Mouse (Mus musculus): ENCODE data around the gene Olfr1564. TPM values are rescaled to one million over a fixed set of nuclear protein-coding genes. Genes with fewer than 3 reads are reported as not detected.
"Not testable (repeated sequence)": the region's sequence is repeated elsewhere in the genome, so short reads cannot be mapped to it uniquely, and the experiment has no call there.

Olfr1564 gene
- not detected in 2 replicates for polyA plus RNA-seq (2015; fragmentation: Nextera tagmentation; extraction: Ambion mirVana)

DNA sequence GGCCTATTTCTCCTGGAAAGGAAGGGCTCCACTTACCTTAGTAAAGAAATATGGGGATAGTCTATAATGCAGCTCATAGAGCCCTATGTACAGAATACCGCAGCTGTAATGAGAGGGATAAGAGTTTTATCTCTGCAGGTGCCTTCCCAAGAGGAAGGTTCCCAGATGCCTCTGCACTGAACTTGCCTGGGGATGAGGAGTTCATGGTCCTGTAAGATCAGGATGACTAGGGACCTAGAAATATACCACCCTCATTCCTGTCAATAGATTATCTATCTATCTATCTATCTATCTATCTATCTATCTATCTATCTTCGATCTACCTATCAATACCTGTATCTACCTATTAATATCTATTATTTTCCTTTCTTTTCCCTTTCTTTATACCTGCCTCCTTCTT is at the start of gene Olfr1564:
Olfr1564 (minus strand) TSS at position 101 of the 400 bp plus-strand sequence.
- Histone ChIP-seq H3K4me1 (replicated peaks) (no peaks in the 10 kb centered on the region), H3K36me3 (no peaks in the 10 kb centered on the region), H3K9me3 (replicated peaks) (peaks cover 4% of the 10 kb centered on the region; the same call in 1 of the 2 replicates), H3K4me3 (replicated peaks) (no peak within 1 kb of the TSS), H3K27ac (no peak within 1 kb of the TSS), H3K27me3 (no peaks in the 10 kb centered on the region), H3K4me2 (no peak within 1 kb of the TSS), H3K9ac (no peak within 1 kb of the TSS)
- 57% methylated on average over 2 of the region's 2 CpGs for whole genome bisulfite sequencing (ENCODE audit: insufficient replicate concordance)
- no peak for DNase-seq
- no peak for ATAC-seq (ENCODE audit: low read depth)

DNA sequence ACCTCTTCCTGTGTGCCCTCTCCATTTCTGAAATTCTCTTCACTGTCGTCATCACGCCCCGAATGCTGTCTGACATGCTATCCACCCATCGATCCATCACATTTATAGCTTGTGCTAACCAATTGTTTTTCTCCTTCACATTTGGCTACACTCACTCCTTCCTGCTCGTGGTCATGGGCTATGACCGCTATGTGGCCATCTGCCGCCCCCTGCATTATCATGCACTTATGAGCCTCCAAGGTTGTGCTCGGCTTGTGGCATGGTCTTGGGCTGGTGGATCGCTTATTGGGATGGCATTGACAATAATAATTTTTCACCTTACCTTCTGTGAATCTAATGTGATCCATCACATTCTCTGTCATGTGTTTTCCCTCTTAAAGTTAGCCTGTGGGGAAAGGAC is 47.4 kb upstream of the Olfr1564 start:
- no peaks in the 10 kb centered on the region for H3K9me3 ChIP-seq (replicated peaks)
- H3K9ac ChIP-seq: no peak overlapping the region
- H3K4me1 ChIP-seq (replicated peaks): no peaks in the 10 kb centered on the region
- DNase-seq: no peak
- no peak for ATAC-seq (ENCODE audit: low read depth)
- 0 out of 2 replicates have a peak, but pooled peaks cover 2% of the 10 kb centered on the region for H3K27me3 ChIP-seq
- H3K36me3 ChIP-seq: no peaks in the 10 kb centered on the region
- WGBS (ENCODE audit: insufficient replicate concordance): 68% methylated on average over 9 of the region's 9 CpGs
- H3K4me2 ChIP-seq: no peak overlapping the region
- H3K27ac ChIP-seq: no peak overlapping the region
- no peak overlapping the region for H3K4me3 ChIP-seq (replicated peaks)

DNA sequence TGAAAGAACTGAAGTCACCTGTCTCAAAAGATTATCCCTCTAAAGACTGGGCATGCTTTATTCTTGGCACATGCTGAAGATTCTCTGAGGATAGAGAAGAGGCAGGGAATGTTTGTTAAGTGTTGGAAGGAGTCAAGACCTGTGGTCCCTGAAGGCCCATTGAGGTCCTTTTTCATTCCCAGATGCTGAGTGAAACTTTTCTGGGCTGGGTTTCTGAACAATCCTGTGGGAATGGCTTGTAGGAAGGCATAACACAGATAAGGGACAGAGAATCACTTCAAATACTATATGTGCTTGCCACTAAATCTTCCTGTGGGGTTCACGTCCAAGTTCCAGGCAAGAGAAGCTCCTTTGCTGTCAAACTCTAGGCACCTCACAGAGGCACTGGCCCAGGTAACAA is 42.9 kb upstream of the Olfr1564 start, which contains the start of gene Olfr63:
Olfr63 (plus strand) TSS at position 301 of the 400 bp plus-strand sequence.
- ATAC-seq (ENCODE audit: low read depth) (no peak), DNase-seq (no peak)
- no peak within 1 kb of the TSS for H3K4me2 ChIP-seq
- 0 out of 2 replicates have a peak, but pooled peaks cover 2% of the 10 kb centered on the region for H3K27me3 ChIP-seq
- no peaks in the 10 kb centered on the region for H3K9me3 ChIP-seq (replicated peaks)
- no peak within 1 kb of the TSS for H3K4me3 ChIP-seq (replicated peaks)
- no peaks in the 10 kb centered on the region for H3K4me1 ChIP-seq (replicated peaks)
- WGBS (ENCODE audit: insufficient replicate concordance): 61% methylated on average over 1 of the region's 1 CpGs
- no peaks in the 10 kb centered on the region for H3K36me3 ChIP-seq
- no peak within 1 kb of the TSS for H3K9ac ChIP-seq
- H3K27ac ChIP-seq: no peak within 1 kb of the TSS

DNA sequence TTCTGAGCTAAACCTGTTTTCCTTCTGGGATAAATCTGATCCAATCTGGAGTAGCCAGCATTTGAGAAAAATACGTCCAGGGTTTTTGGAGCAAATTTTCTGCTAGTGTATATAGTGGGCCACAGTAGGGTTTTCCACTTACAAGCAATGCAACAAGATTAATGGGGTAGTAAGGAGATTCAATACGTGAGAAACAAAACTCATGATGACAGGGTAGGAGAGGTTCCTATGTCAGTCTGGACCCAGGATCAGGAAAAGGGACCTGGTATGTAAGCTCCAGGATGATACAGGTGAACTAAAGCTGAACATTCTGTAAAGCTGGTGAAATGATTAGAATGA is 33.8 kb upstream of the Olfr1564 start:
- not testable (repeated sequence) for H3K27me3 ChIP-seq; H3K4me1 ChIP-seq (replicated peaks); DNase-seq; ATAC-seq (ENCODE audit: low read depth); H3K36me3 ChIP-seq; H3K27ac ChIP-seq; H3K9me3 ChIP-seq (replicated peaks); H3K4me2 ChIP-seq; H3K4me3 ChIP-seq (replicated peaks); H3K9ac ChIP-seq
- WGBS (ENCODE audit: insufficient replicate concordance): no CpG with 5 or more reads among the region's 2 CpGs

DNA sequence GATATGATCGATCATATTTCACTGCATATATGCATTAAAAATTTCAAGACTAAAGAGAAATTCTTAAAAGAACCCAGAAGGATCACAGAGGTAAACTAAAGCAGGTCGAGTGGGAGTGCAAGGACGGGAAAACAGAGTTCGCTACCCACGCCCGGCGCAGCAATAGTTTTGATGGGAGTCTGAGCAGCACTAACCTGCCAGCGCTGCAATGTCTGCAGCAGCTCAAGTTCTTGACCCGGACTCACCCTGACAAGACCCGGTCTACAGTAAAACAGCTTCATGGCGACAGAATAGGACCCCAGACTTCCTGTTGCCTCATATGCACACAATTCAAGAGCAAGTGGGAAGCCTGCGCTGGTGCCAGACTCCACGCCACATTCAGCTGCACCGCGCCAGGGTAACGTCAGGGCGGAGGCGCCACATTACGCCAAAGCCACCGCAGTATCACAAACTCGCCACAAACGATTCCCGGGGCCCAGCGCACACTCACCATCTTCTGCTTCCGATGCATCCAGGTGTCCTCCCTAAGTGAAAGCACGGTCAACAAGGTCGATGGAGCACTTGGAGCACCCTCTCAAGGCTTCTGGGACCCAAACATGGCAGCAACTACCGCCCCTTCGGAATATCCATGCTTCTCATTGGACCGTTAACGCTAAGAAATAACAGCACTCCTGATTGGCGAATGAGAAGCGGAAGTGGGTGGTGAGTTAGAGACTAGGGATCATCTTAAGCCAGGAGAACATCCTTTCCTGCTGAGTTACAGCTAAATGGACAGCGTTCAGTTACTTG is 33.2 kb upstream of the Olfr1564 start, which contains the start of gene Zfp955a:
Zfp955a (minus strand) TSS at position 616 of the 789 bp plus-strand sequence.
- not testable (repeated sequence) for H3K36me3 ChIP-seq; H3K4me1 ChIP-seq (replicated peaks); H3K9ac ChIP-seq; DNase-seq; H3K27ac ChIP-seq; H3K9me3 ChIP-seq (replicated peaks); H3K27me3 ChIP-seq; H3K4me3 ChIP-seq (replicated peaks)
- 25% methylated on average over 1 of the region's 34 CpGs for WGBS (ENCODE audit: insufficient replicate concordance)
- ATAC-seq (ENCODE audit: low read depth): peak; percentile 99
- peak within 1 kb of the TSS; percentile 29 for H3K4me2 ChIP-seq

DNA sequence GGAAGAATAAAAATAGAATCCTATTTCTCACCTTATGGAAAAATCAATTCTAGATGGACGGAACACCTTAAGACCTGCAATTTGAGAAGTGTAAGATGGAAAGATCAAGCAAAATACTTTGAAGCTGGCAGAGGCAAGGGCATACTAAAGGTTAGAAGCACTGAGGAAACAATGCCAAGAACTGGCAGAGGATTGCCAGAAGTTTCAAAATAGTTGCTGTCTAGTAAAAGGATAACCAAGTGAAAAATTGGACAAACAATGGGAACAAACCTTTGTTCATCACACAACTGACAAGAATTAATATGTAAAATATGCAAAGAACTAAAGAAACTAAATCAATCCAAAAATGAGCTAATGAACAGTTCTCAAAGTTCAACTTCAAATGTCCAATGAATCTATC is 15.2 kb upstream of the Olfr1564 start:
- H3K4me3 ChIP-seq (replicated peaks); H3K4me1 ChIP-seq (replicated peaks); H3K9ac ChIP-seq; H3K27me3 ChIP-seq; H3K4me2 ChIP-seq; ATAC-seq (ENCODE audit: low read depth); DNase-seq; H3K9me3 ChIP-seq (replicated peaks); H3K27ac ChIP-seq: not testable (repeated sequence)
- WGBS (ENCODE audit: insufficient replicate concordance): 71% methylated on average over 1 of the region's 1 CpGs
- peaks cover 14% of the 10 kb centered on the region for H3K36me3 ChIP-seq

DNA sequence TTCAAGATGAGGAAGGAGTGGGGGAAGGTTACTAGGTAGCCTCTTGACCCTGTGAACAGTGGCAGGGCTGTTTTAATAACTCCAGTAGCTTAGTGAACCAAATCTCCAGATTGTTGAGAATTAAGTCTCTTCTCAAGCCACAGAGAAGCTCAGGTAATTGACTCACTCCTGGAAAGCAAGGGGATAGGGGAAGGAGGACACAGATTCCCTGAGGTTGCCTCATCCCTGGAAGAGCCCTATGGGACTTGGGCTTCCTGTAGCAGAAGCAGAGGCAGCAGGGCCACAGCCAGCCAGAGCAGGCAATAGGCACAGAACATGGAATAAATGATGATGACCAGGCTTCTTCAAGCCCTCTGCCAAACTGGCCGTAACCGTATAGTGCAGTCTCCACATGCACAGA is 30.5 kb downstream of the Olfr1564 start, which contains the start of gene Olfr239:
Olfr239 (plus strand) TSS at position 301 of the 400 bp plus-strand sequence.
- no CpG with 5 or more reads among the region's 2 CpGs for WGBS (ENCODE audit: insufficient replicate concordance)
- not testable (repeated sequence) for ATAC-seq (ENCODE audit: low read depth); H3K4me2 ChIP-seq; H3K9ac ChIP-seq; H3K27me3 ChIP-seq; H3K4me1 ChIP-seq (replicated peaks); DNase-seq; H3K9me3 ChIP-seq (replicated peaks); H3K4me3 ChIP-seq (replicated peaks); H3K27ac ChIP-seq; H3K36me3 ChIP-seq

DNA sequence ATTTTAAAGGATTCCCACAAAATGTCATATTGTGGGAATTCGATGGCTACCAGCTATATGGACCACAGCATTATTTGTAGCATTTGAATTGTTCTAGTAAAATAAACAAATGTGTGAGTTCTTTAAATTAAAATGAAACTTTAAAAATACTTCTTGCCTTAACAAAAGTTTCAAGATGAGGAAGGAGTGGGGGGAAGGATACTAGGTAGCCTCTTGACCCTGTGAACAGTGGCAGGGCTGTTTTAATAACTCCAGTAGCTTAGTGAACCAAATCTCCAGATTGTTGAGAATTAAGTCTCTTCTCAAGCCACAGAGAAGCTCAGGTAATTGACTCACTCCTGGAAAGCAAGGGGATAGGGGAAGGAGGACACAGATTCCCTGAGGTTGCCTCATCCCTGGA is 53.3 kb downstream of the Olfr1564 start, which contains the start of gene Olfr55:
Olfr55 (plus strand) TSS at position 301 of the 400 bp plus-strand sequence.
- H3K9me3 ChIP-seq (replicated peaks); H3K36me3 ChIP-seq; H3K4me1 ChIP-seq (replicated peaks); ATAC-seq (ENCODE audit: low read depth); DNase-seq; H3K4me3 ChIP-seq (replicated peaks); H3K27me3 ChIP-seq; H3K9ac ChIP-seq; H3K4me2 ChIP-seq; H3K27ac ChIP-seq: not testable (repeated sequence)
- WGBS (ENCODE audit: insufficient replicate concordance): 38% methylated on average over 1 of the region's 1 CpGs

Other genes with a start within 250 kb of the Olfr1564 start
- 3.5 and 4.0 TPM in 2 replicates for gene Zfp952, start 228.6 kb downstream of the Olfr1564 start, polyA plus RNA-seq (2015; fragmentation: Nextera tagmentation; extraction: Ambion mirVana)
- gene Zfp763, start 188.3 kb downstream of the Olfr1564 start, polyA plus RNA-seq (2015; fragmentation: Nextera tagmentation; extraction: Ambion mirVana): 2.7 and 3.3 TPM in 2 replicates
- gene 4921501E09Rik, start 153.6 kb downstream of the Olfr1564 start, polyA plus RNA-seq (2015; fragmentation: Nextera tagmentation; extraction: Ambion mirVana): not detected in 2 replicates
- gene Zfp563, start 132.4 kb downstream of the Olfr1564 start, polyA plus RNA-seq (2015; fragmentation: Nextera tagmentation; extraction: Ambion mirVana): 1.5 TPM in 2 replicates
- not detected in 2 replicates for gene Morc2b, start 82.0 kb downstream of the Olfr1564 start, polyA plus RNA-seq (2015; fragmentation: Nextera tagmentation; extraction: Ambion mirVana)
- not detected in 2 replicates for gene Olfr55, start 53.2 kb downstream of the Olfr1564 start, polyA plus RNA-seq (2015; fragmentation: Nextera tagmentation; extraction: Ambion mirVana)
- not detected in 2 replicates for gene Olfr239, start 30.4 kb downstream of the Olfr1564 start, polyA plus RNA-seq (2015; fragmentation: Nextera tagmentation; extraction: Ambion mirVana)
- gene Zfp955a, start 33.5 kb upstream of the Olfr1564 start, polyA plus RNA-seq (2015; fragmentation: Nextera tagmentation; extraction: Ambion mirVana): 5.1 and 5.6 TPM in 2 replicates
- gene Olfr63, start 43.0 kb upstream of the Olfr1564 start, polyA plus RNA-seq (2015; fragmentation: Nextera tagmentation; extraction: Ambion mirVana): 0.01 TPM in 2 replicates
- 2.7 and 3.3 TPM in 2 replicates for gene Zfp955b, start 67.9 kb upstream of the Olfr1564 start, polyA plus RNA-seq (2015; fragmentation: Nextera tagmentation; extraction: Ambion mirVana)
- gene Zfp81, start 137.2 kb upstream of the Olfr1564 start, polyA plus RNA-seq (2015; fragmentation: Nextera tagmentation; extraction: Ambion mirVana): 3.2 and 3.4 TPM in 2 replicates
- 7.9 and 11.0 TPM in 2 replicates for gene Zfp101, start 173.0 kb upstream of the Olfr1564 start, polyA plus RNA-seq (2015; fragmentation: Nextera tagmentation; extraction: Ambion mirVana)
- gene Actl9, start 211.2 kb upstream of the Olfr1564 start, polyA plus RNA-seq (2015; fragmentation: Nextera tagmentation; extraction: Ambion mirVana): not detected in 2 replicates